Mouse (Mus musculus): ENCODE measurements at regions not wholly inside any gene's neighbourhood (a gene's known extent, or its start where the extent isn't known, plus 50 kb on each side); places are given as distances from the start of the nearest gene placed in this dataset.

DNA sequence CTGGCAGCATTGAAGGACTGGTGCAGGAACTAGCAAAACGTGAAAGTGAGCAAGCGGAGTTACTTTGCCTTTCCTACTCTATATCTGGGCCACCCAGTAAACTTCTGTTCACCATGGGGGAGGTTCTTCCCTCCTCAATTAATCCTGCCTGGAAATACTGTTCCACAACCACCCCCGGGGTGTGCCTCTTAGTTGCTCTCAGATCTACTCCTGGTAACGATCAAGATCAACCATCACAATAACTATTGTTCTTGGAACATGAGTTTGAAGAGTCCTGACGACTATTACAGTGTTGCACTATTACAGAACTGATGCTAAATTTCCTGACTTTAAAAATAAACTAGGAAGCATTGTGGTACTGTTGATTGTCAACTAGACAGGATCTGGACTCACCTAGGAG, 57.8 kb upstream of the S1pr1 start:
- TF ChIP-seq CTCF (IDR thresholded peaks at IDR 0.05; ENCODE audit: control insufficient read depth, insufficient read depth, insufficient read length) = no peak
- no peak for TF ChIP-seq USF1 (IDR thresholded peaks at IDR 0.05; ENCODE audit: low read depth)
- TF ChIP-seq MYOG (IDR thresholded peaks at IDR 0.05; ENCODE audit: control insufficient read depth, extremely low read depth, insufficient read length) = no peak
- TF ChIP-seq CEBPB (IDR thresholded peaks at IDR 0.05; ENCODE audit: low read depth) = no peak
- TF ChIP-seq MAX (IDR thresholded peaks at IDR 0.05) = no peak
- TF ChIP-seq FOSL1 (IDR thresholded peaks at IDR 0.05; ENCODE audit: insufficient read depth, low read length, poor library complexity, severe bottlenecking) = no peak
- TF ChIP-seq MYOD1 (IDR thresholded peaks at IDR 0.05; ENCODE audit: control insufficient read depth, insufficient read length, low read depth) = no peak
